Mouse (Mus musculus): ENCODE results near the gene Col9a1. TPM values are rescaled to one million over a fixed set of nuclear protein-coding genes. Genes with fewer than 3 reads are reported as not detected.

Col9a1 gene
- 6.5 and 7.6 TPM in 2 replicates for polyA plus RNA-seq (2015; fragmentation: Nextera tagmentation; extraction: Ambion mirVana)

- Histone ChIP-seq H3K36me3 (ENCODE audit: control insufficient read depth, insufficient read depth) (no peaks in the 10 kb centered on the region), H3K4me1 (ENCODE audit: control insufficient read depth, insufficient read depth, low read length) (no peaks in the 10 kb centered on the region), H3K27ac (ENCODE audit: low read length) (no peak within 1 kb of the TSS), H3K4me3 (ENCODE audit: low read length) (no peak within 1 kb of the TSS), H3K4me2 (ENCODE audit: low read depth, low read length) (no peak within 1 kb of the TSS), H3K27me3 (ENCODE audit: control insufficient read depth, insufficient read depth, low read length) (no peaks in the 10 kb centered on the region), H3K9ac (ENCODE audit: low read length) (no peak within 1 kb of the TSS), H3K9me3 (replicated peaks; ENCODE audit: control insufficient read depth, low read length) (no peaks in the 10 kb centered on the region)
- ATAC-seq (replicated peaks; ENCODE audit: extremely low read depth, insufficient read depth, low FRiP score) = no peak
- WGBS = 67% methylated on average over 6 of the region's 6 CpGs
Measured at GRCm38 (mm10) chr1:24177224-24177851, at the start of gene Col9a1. Gene Col9a1 (plus strand): TSS chr1:24177610.

- H3K27me3 ChIP-seq (ENCODE audit: control insufficient read depth, insufficient read depth, low read length) = no peaks in the 10 kb centered on the region
- no peak overlapping the region for H3K4me2 ChIP-seq (ENCODE audit: low read depth, low read length)
- H3K27ac ChIP-seq (ENCODE audit: low read length) = no peak overlapping the region
- H3K4me3 ChIP-seq (ENCODE audit: low read length) = no peak overlapping the region
- H3K36me3 ChIP-seq (ENCODE audit: control insufficient read depth, insufficient read depth) = no peaks in the 10 kb centered on the region
- ATAC-seq (replicated peaks; ENCODE audit: extremely low read depth, insufficient read depth, low FRiP score) = no peak
- H3K9me3 ChIP-seq (replicated peaks; ENCODE audit: control insufficient read depth, low read length) = no peaks in the 10 kb centered on the region
- H3K9ac ChIP-seq (ENCODE audit: low read length) = no peak overlapping the region
- no peaks in the 10 kb centered on the region for H3K4me1 ChIP-seq (ENCODE audit: control insufficient read depth, insufficient read depth, low read length)
- WGBS = 58% methylated on average over 6 of the region's 6 CpGs
Measured at GRCm38 (mm10) chr1:24127866-24128265, 49.5 kb upstream of the Col9a1 start.

GRCm38 (mm10) chr1:24133853-24134252, 43.6 kb upstream of the Col9a1 start:
- H3K9me3 ChIP-seq (replicated peaks; ENCODE audit: control insufficient read depth, low read length) = no peaks in the 10 kb centered on the region
- no peaks in the 10 kb centered on the region for H3K36me3 ChIP-seq (ENCODE audit: control insufficient read depth, insufficient read depth)
- no peak overlapping the region for H3K27ac ChIP-seq (ENCODE audit: low read length)
- WGBS = 35% methylated on average over 19 of the region's 19 CpGs
- H3K4me3 ChIP-seq (ENCODE audit: low read length) = no peak overlapping the region
- H3K4me2 ChIP-seq (ENCODE audit: low read depth, low read length) = no peak overlapping the region
- ATAC-seq (replicated peaks; ENCODE audit: extremely low read depth, insufficient read depth, low FRiP score) = no peak
- no peaks in the 10 kb centered on the region for H3K4me1 ChIP-seq (ENCODE audit: control insufficient read depth, insufficient read depth, low read length)
- no peaks in the 10 kb centered on the region for H3K27me3 ChIP-seq (ENCODE audit: control insufficient read depth, insufficient read depth, low read length)
- H3K9ac ChIP-seq (ENCODE audit: low read length) = no peak overlapping the region

- Histone ChIP-seq H3K4me1 (ENCODE audit: control insufficient read depth, insufficient read depth, low read length) (no peaks in the 10 kb centered on the region), H3K4me3 (ENCODE audit: low read length) (no peak overlapping the region), H3K27me3 (ENCODE audit: control insufficient read depth, insufficient read depth, low read length) (no peaks in the 10 kb centered on the region), H3K27ac (ENCODE audit: low read length) (no peak overlapping the region), H3K9ac (ENCODE audit: low read length) (no peak overlapping the region), H3K9me3 (replicated peaks; ENCODE audit: control insufficient read depth, low read length) (no peaks in the 10 kb centered on the region), H3K4me2 (ENCODE audit: low read depth, low read length) (no peak overlapping the region), H3K36me3 (ENCODE audit: control insufficient read depth, insufficient read depth) (no peaks in the 10 kb centered on the region)
- 3% methylated on average over 1 of the region's 1 CpGs for WGBS
- ATAC-seq (replicated peaks; ENCODE audit: extremely low read depth, insufficient read depth, low FRiP score) = no peak
Measured at GRCm38 (mm10) chr1:24134792-24135191, 42.6 kb upstream of the Col9a1 start.

GRCm38 (mm10) chr1:24137133-24137532, 40.3 kb upstream of the Col9a1 start:
- WGBS = 7% methylated on average over 3 of the region's 3 CpGs

GRCm38 (mm10) chr1:24140555-24140954, 36.9 kb upstream of the Col9a1 start:
- H3K4me2 ChIP-seq (ENCODE audit: low read depth, low read length) = no peak overlapping the region
- H3K9ac ChIP-seq (ENCODE audit: low read length) = no peak overlapping the region
- H3K4me3 ChIP-seq (ENCODE audit: low read length) = no peak overlapping the region
- ATAC-seq (replicated peaks; ENCODE audit: extremely low read depth, insufficient read depth, low FRiP score) = no peak
- no peak overlapping the region for H3K27ac ChIP-seq (ENCODE audit: low read length)
- H3K36me3 ChIP-seq (ENCODE audit: control insufficient read depth, insufficient read depth) = no peaks in the 10 kb centered on the region
- H3K4me1 ChIP-seq (ENCODE audit: control insufficient read depth, insufficient read depth, low read length) = no peaks in the 10 kb centered on the region
- no peaks in the 10 kb centered on the region for H3K9me3 ChIP-seq (replicated peaks; ENCODE audit: control insufficient read depth, low read length)
- WGBS = 75% methylated on average over 6 of the region's 6 CpGs
- H3K27me3 ChIP-seq (ENCODE audit: control insufficient read depth, insufficient read depth, low read length) = no peaks in the 10 kb centered on the region

More at GRCm38 (mm10) chr1:24137133-24137532, 40.3 kb upstream of the Col9a1 start:
- no peak overlapping the region for H3K4me2 ChIP-seq (ENCODE audit: low read depth, low read length)
- no peaks in the 10 kb centered on the region for H3K36me3 ChIP-seq (ENCODE audit: control insufficient read depth, insufficient read depth)
- H3K9me3 ChIP-seq (replicated peaks; ENCODE audit: control insufficient read depth, low read length) = no peaks in the 10 kb centered on the region
- H3K27ac ChIP-seq (ENCODE audit: low read length) = no peak overlapping the region
- no peak overlapping the region for H3K9ac ChIP-seq (ENCODE audit: low read length)
- ATAC-seq (replicated peaks; ENCODE audit: extremely low read depth, insufficient read depth, low FRiP score) = no peak; the same call in 1 of the 2 replicates
- H3K4me3 ChIP-seq (ENCODE audit: low read length) = no peak overlapping the region
- no peaks in the 10 kb centered on the region for H3K4me1 ChIP-seq (ENCODE audit: control insufficient read depth, insufficient read depth, low read length)
- no peaks in the 10 kb centered on the region for H3K27me3 ChIP-seq (ENCODE audit: control insufficient read depth, insufficient read depth, low read length)

- Histone ChIP-seq H3K27ac (ENCODE audit: low read length) (no peak overlapping the region), H3K4me2 (ENCODE audit: low read depth, low read length) (no peak overlapping the region), H3K4me3 (ENCODE audit: low read length) (no peak overlapping the region), H3K27me3 (ENCODE audit: control insufficient read depth, insufficient read depth, low read length) (no peaks in the 10 kb centered on the region), H3K36me3 (ENCODE audit: control insufficient read depth, insufficient read depth) (no peaks in the 10 kb centered on the region), H3K4me1 (ENCODE audit: control insufficient read depth, insufficient read depth, low read length) (no peaks in the 10 kb centered on the region), H3K9ac (ENCODE audit: low read length) (no peak overlapping the region), H3K9me3 (replicated peaks; ENCODE audit: control insufficient read depth, low read length) (no peaks in the 10 kb centered on the region)
- ATAC-seq (replicated peaks; ENCODE audit: extremely low read depth, insufficient read depth, low FRiP score) = no peak
- WGBS = 83% methylated on average over 8 of the region's 8 CpGs
Measured at GRCm38 (mm10) chr1:24143504-24143903, 33.9 kb upstream of the Col9a1 start.

- 88% methylated on average over 5 of the region's 5 CpGs for WGBS
- H3K27me3 ChIP-seq (ENCODE audit: control insufficient read depth, insufficient read depth, low read length) = no peaks in the 10 kb centered on the region
- H3K36me3 ChIP-seq (ENCODE audit: control insufficient read depth, insufficient read depth) = no peaks in the 10 kb centered on the region
- no peak overlapping the region for H3K9ac ChIP-seq (ENCODE audit: low read length)
- no peak overlapping the region for H3K4me2 ChIP-seq (ENCODE audit: low read depth, low read length)
- no peak overlapping the region for H3K27ac ChIP-seq (ENCODE audit: low read length)
- no peaks in the 10 kb centered on the region for H3K4me1 ChIP-seq (ENCODE audit: control insufficient read depth, insufficient read depth, low read length)
- no peak overlapping the region for H3K4me3 ChIP-seq (ENCODE audit: low read length)
- peaks cover 8% of the 10 kb centered on the region; the same call in 1 of the 2 replicates for H3K9me3 ChIP-seq (replicated peaks; ENCODE audit: control insufficient read depth, low read length)
- no peak for ATAC-seq (replicated peaks; ENCODE audit: extremely low read depth, insufficient read depth, low FRiP score)
Measured at GRCm38 (mm10) chr1:24157751-24158150, 19.7 kb upstream of the Col9a1 start.

GRCm38 (mm10) chr1:24169410-24169809, 8.0 kb upstream of the Col9a1 start:
- 31% methylated on average over 6 of the region's 6 CpGs for WGBS

More at GRCm38 (mm10) chr1:24169410-24169809, 8.0 kb upstream of the Col9a1 start:
- no peaks in the 10 kb centered on the region for H3K27me3 ChIP-seq (ENCODE audit: control insufficient read depth, insufficient read depth, low read length)
- no peaks in the 10 kb centered on the region for H3K36me3 ChIP-seq (ENCODE audit: control insufficient read depth, insufficient read depth)
- no peak for ATAC-seq (replicated peaks; ENCODE audit: extremely low read depth, insufficient read depth, low FRiP score)
- no peaks in the 10 kb centered on the region for H3K9me3 ChIP-seq (replicated peaks; ENCODE audit: control insufficient read depth, low read length)
- H3K4me1 ChIP-seq (ENCODE audit: control insufficient read depth, insufficient read depth, low read length) = no peaks in the 10 kb centered on the region
- no peak overlapping the region for H3K4me3 ChIP-seq (ENCODE audit: low read length)
- no peak overlapping the region for H3K9ac ChIP-seq (ENCODE audit: low read length)
- H3K27ac ChIP-seq (ENCODE audit: low read length) = no peak overlapping the region
- no peak overlapping the region for H3K4me2 ChIP-seq (ENCODE audit: low read depth, low read length)

All from heart, embryonic 16.5 days (tissue).